Mouse (Mus musculus): ENCODE data around the gene Ppp1r1a. TPM values are rescaled to one million over a fixed set of nuclear protein-coding genes. Genes with fewer than 3 reads are reported as not detected.

The Ppp1r1a gene
- not detected for polyA plus RNA-seq (2017; shearing (Covaris generic))

DNA sequence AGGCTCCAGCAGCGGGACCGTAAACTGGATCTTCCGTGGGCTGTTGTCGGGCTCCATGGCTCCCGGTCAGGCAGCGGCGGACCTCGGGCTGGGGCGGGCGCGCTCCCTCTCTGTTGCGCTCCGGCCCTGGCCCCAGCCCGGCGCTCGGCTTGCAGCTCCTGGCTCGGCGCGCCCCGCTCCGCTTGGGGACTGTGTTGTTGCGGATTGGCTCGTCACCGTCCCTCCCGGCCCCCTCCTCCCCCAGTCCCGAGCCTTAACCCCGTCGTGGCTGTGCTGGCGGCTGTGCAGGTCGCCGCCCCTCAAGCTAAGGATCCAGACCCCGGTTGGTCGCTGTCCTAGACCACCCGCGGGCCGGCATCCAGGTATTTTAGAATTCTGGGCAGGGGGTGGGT lies at the start of gene Ppp1r1a:
Gene Ppp1r1a, minus strand, starts transcription at position 182 of the 392 bp plus-strand sequence.

DNA sequence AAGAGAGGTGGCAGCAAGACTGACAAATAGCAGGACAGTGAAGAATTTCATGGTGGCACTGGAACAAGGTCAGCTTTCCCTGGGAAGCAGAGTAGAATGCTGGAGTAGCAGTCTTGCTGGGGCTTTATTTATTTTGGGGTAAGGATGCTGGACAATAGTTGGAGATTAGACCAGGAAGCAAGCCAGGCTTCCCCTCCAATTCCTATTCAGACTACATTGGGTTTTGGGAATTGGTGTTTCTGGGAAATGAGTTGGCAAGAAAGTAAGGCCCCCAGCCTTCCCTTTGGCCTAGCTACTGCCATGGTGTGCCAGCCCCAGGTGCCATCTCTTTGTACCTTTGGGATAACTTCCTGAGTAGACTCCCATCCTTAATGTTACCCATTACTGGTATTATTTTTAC lies 27.2 kb upstream of the Ppp1r1a start, which contains the start of gene Glycam1:
Gene Glycam1, minus strand, starts transcription at position 101 of the 400 bp plus-strand sequence.

DNA sequence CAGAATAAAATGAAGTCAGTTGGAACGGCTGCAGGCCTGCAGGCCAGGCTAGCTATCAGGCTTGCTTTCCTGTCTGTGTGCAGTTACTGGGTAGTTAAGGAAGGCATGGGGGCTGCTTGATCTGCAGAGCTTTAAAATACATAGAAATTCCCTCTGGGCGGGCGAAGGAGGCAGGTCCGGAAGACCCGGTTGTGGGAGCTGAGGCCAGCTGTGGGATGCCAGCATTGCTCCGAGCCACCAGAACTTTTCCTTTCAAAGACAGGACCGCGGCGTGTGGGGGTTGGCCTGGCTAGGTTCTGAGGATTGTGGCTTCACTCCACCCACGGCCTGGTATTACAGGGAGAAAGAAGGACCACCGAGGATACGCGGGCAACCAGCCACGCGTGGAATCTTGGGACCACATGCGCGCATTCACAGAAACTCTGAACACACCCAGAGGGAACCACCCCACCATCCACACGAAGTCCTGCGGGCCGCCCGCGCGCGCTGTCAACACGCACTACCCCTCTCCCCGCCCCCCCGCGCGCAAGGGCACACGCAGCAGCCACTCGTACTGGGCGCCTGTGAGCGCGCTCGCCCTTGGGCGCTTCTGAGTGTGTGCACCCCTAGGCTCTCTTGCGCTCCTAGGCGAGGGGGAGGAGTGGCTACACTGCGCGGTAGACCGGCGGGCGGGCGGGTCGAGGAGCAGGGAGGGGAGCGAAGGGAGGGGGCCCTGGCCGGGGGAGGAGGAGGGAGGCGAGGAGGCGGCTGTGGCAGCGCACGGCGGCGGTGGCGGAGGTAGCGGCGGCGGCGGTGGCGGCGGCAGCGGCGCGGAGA lies 35.2 kb downstream of the Ppp1r1a start, which contains the start of gene Pde1b:
Gene Pde1b, plus strand, starts transcription at position 600 of the 816 bp plus-strand sequence.

Other genes with a start within 250 kb of the Ppp1r1a start
- not detected for gene Gpr84, start 227.4 kb downstream of the Ppp1r1a start, polyA plus RNA-seq (2017; shearing (Covaris generic))
- gene Zfp385a, start 197.9 kb downstream of the Ppp1r1a start, polyA plus RNA-seq (2017; shearing (Covaris generic)): 0.26 TPM
- 6.7 TPM for gene Itga5, start 171.2 kb downstream of the Ppp1r1a start, polyA plus RNA-seq (2017; shearing (Covaris generic))
- gene Gtsf1, start 107.5 kb downstream of the Ppp1r1a start, polyA plus RNA-seq (2017; shearing (Covaris generic)): not detected
- gene Gtsf2, start 89.5 kb downstream of the Ppp1r1a start, polyA plus RNA-seq (2017; shearing (Covaris generic)): not detected
- 183 TPM for gene Nckap1l, start 84.2 kb downstream of the Ppp1r1a start, polyA plus RNA-seq (2017; shearing (Covaris generic))
- gene Pde1b, start 35.0 kb downstream of the Ppp1r1a start, polyA plus RNA-seq (2017; shearing (Covaris generic)): 3.0 TPM
- gene Glycam1, start 27.1 kb upstream of the Ppp1r1a start, polyA plus RNA-seq (2017; shearing (Covaris generic)): not detected
- gene Mucl1, start 217.5 kb upstream of the Ppp1r1a start, polyA plus RNA-seq (2017; shearing (Covaris generic)): not detected

All from inflammation-experienced regulatory T-cells, adult 16 weeks (primary cell).